Mouse (Mus musculus): ENCODE results near the gene Gm20479. TPM values are rescaled to one million over a fixed set of nuclear protein-coding genes. Genes with fewer than 3 reads are reported as not detected.

Gm20479 gene
- polyA plus RNA-seq, 1 experiment = 0.11 TPM

GRCm38 (mm10) chr7:27345444-27345843 lies 11.8 kb downstream of the Gm20479 start:
- TF ChIP-seq MYOG (IDR thresholded peaks at IDR 0.05; ENCODE audit: control insufficient read depth in 1 of 3, insufficient read depth in 1 of 3, insufficient read length in 2 of 3, low read depth in 2 of 3) = no peak
- TF ChIP-seq MYOD1 (IDR thresholded peaks at IDR 0.05; ENCODE audit: control insufficient read depth in 1 of 3, insufficient read length in 2 of 3, low read depth in 2 of 3) = no peak
- TF ChIP-seq E2F4 (IDR thresholded peaks at IDR 0.05; ENCODE audit: insufficient read depth) = no peak
- TF ChIP-seq USF1 (IDR thresholded peaks at IDR 0.05; ENCODE audit: low read depth) = no peak
- TF ChIP-seq POLR2AphosphoS2 (IDR thresholded peaks at IDR 0.05; ENCODE audit: insufficient read length, low read depth) = no peak
- TF ChIP-seq POLR2A (IDR thresholded peaks at IDR 0.05; ENCODE audit: insufficient read length, low read depth) = no peak
- TF ChIP-seq MAX (IDR thresholded peaks at IDR 0.05; ENCODE audit: low read depth) = no peak
- TF ChIP-seq TCF3 (IDR thresholded peaks at IDR 0.05; ENCODE audit: insufficient read length, low read depth) = no peak
- no peak for TF ChIP-seq TCF12 (IDR thresholded peaks at IDR 0.05; ENCODE audit: insufficient read depth, poor library complexity, severe bottlenecking)
- TF ChIP-seq REST (IDR thresholded peaks at IDR 0.05; ENCODE audit: insufficient read depth, insufficient read length) = no peak
- no peak for TF ChIP-seq CEBPB (IDR thresholded peaks at IDR 0.05; ENCODE audit: insufficient read depth, poor library complexity, severe bottlenecking)
- TF ChIP-seq SRF (IDR thresholded peaks at IDR 0.05; ENCODE audit: control insufficient read depth, insufficient read length, low read depth) = no peak
- no peak overlapping the region for H3K4me2 ChIP-seq (ENCODE audit: low read depth)
- H3K27me3 ChIP-seq (ENCODE audit: control insufficient read depth, insufficient read depth, insufficient read length) = no peaks in the 10 kb centered on the region
- H3K36me3 ChIP-seq (ENCODE audit: control insufficient read depth, insufficient read depth) = peaks cover 5% of the 10 kb centered on the region
- H3K4me3 ChIP-seq = no peak overlapping the region
- no peaks in the 10 kb centered on the region for H3K79me2 ChIP-seq (ENCODE audit: control insufficient read depth, insufficient read depth)
- no peak overlapping the region for H3ac ChIP-seq (ENCODE audit: control insufficient read depth, insufficient read length)

GRCm38 (mm10) chr7:27342595-27342994 lies 14.6 kb downstream of the Gm20479 start:
- Histone ChIP-seq H3K4me2 (ENCODE audit: low read depth) (no peak overlapping the region), H3K79me2 (ENCODE audit: control insufficient read depth, insufficient read depth) (no peaks in the 10 kb centered on the region), H3K27me3 (ENCODE audit: control insufficient read depth, insufficient read depth, insufficient read length) (no peaks in the 10 kb centered on the region), H3K36me3 (ENCODE audit: control insufficient read depth, insufficient read depth) (peaks cover 5% of the 10 kb centered on the region), H3K4me3 (no peak overlapping the region), H3ac (ENCODE audit: control insufficient read depth, insufficient read length) (no peak overlapping the region)
- TF ChIP-seq MYOD1 (IDR thresholded peaks at IDR 0.05; ENCODE audit: control insufficient read depth in 1 of 3, insufficient read length in 2 of 3, low read depth in 2 of 3) (no peak), MYOG (IDR thresholded peaks at IDR 0.05; ENCODE audit: control insufficient read depth in 1 of 3, insufficient read depth in 1 of 3, insufficient read length in 2 of 3, low read depth in 2 of 3) (no peak), E2F4 (IDR thresholded peaks at IDR 0.05; ENCODE audit: insufficient read depth) (no peak), REST (IDR thresholded peaks at IDR 0.05; ENCODE audit: insufficient read depth, insufficient read length) (no peak), TCF12 (IDR thresholded peaks at IDR 0.05; ENCODE audit: insufficient read depth, poor library complexity, severe bottlenecking) (no peak), POLR2A (IDR thresholded peaks at IDR 0.05; ENCODE audit: insufficient read length, low read depth) (no peak)

GRCm38 (mm10) chr7:27339519-27339918 lies 17.7 kb downstream of the Gm20479 start:
- TF ChIP-seq REST (IDR thresholded peaks at IDR 0.05; ENCODE audit: insufficient read depth, insufficient read length) (no peak), MYOD1 (IDR thresholded peaks at IDR 0.05; ENCODE audit: control insufficient read depth in 1 of 3, insufficient read length in 2 of 3, low read depth in 2 of 3) (no peak), POLR2AphosphoS2 (IDR thresholded peaks at IDR 0.05; ENCODE audit: insufficient read length, low read depth) (no peak), CEBPB (IDR thresholded peaks at IDR 0.05; ENCODE audit: insufficient read depth, poor library complexity, severe bottlenecking) (no peak), E2F4 (IDR thresholded peaks at IDR 0.05; ENCODE audit: insufficient read depth) (no peak), MYOG (IDR thresholded peaks at IDR 0.05; ENCODE audit: control insufficient read depth in 1 of 3, insufficient read depth in 1 of 3, insufficient read length in 2 of 3, low read depth in 2 of 3) (no peak), TCF12 (IDR thresholded peaks at IDR 0.05; ENCODE audit: insufficient read depth, poor library complexity, severe bottlenecking) (no peak), USF1 (IDR thresholded peaks at IDR 0.05; ENCODE audit: low read depth) (no peak), TCF3 (IDR thresholded peaks at IDR 0.05; ENCODE audit: insufficient read length, low read depth) (no peak), MAX (IDR thresholded peaks at IDR 0.05; ENCODE audit: low read depth) (no peak), POLR2A (IDR thresholded peaks at IDR 0.05; ENCODE audit: insufficient read length, low read depth) (no peak), SRF (IDR thresholded peaks at IDR 0.05; ENCODE audit: control insufficient read depth, insufficient read length, low read depth) (no peak)
- H3K36me3 ChIP-seq (ENCODE audit: control insufficient read depth, insufficient read depth) = peaks cover 5% of the 10 kb centered on the region
- H3ac ChIP-seq (ENCODE audit: control insufficient read depth, insufficient read length) = no peak overlapping the region
- H3K27me3 ChIP-seq (ENCODE audit: control insufficient read depth, insufficient read depth, insufficient read length) = no peaks in the 10 kb centered on the region
- no peaks in the 10 kb centered on the region for H3K79me2 ChIP-seq (ENCODE audit: control insufficient read depth, insufficient read depth)
- no peak overlapping the region for H3K4me3 ChIP-seq
- H3K4me2 ChIP-seq (ENCODE audit: low read depth) = no peak overlapping the region

- no peaks in the 10 kb centered on the region for H3K27me3 ChIP-seq (ENCODE audit: control insufficient read depth, insufficient read depth, insufficient read length)
- H3K4me3 ChIP-seq = no peak overlapping the region
- H3K36me3 ChIP-seq (ENCODE audit: control insufficient read depth, insufficient read depth) = peaks cover 5% of the 10 kb centered on the region
- H3K4me2 ChIP-seq (ENCODE audit: low read depth) = no peak overlapping the region
- TF ChIP-seq USF1 (IDR thresholded peaks at IDR 0.05; ENCODE audit: low read depth) = no peak
- TF ChIP-seq MYOD1 (IDR thresholded peaks at IDR 0.05; ENCODE audit: control insufficient read depth in 1 of 3, insufficient read length in 2 of 3, low read depth in 2 of 3) = no peak
- TF ChIP-seq POLR2AphosphoS2 (IDR thresholded peaks at IDR 0.05; ENCODE audit: insufficient read length, low read depth) = no peak
- TF ChIP-seq SRF (IDR thresholded peaks at IDR 0.05; ENCODE audit: control insufficient read depth, insufficient read length, low read depth) = no peak
- no peak overlapping the region for H3ac ChIP-seq (ENCODE audit: control insufficient read depth, insufficient read length)
- no peaks in the 10 kb centered on the region for H3K79me2 ChIP-seq (ENCODE audit: control insufficient read depth, insufficient read depth)
These were observed 18.1 kb downstream of the Gm20479 start for GRCm38 (mm10) chr7:27339114-27339513.

GRCm38 (mm10) chr7:27337175-27337853 lies 19.9 kb downstream of the Gm20479 start, which contains the start of gene Ltbp4:
Gene Ltbp4 (minus strand): TSS chr7:27337692.
- H3K27me3 ChIP-seq (ENCODE audit: control insufficient read depth, insufficient read depth, insufficient read length) = no peaks in the 10 kb centered on the region
- peak within 1 kb of the TSS; percentile 25 for H3K4me3 ChIP-seq
- TF ChIP-seq MYOD1 (IDR thresholded peaks at IDR 0.05; ENCODE audit: control insufficient read depth in 1 of 3, insufficient read length in 2 of 3, low read depth in 2 of 3) = no peak
- no peak for TF ChIP-seq MAX (IDR thresholded peaks at IDR 0.05; ENCODE audit: low read depth)
- TF ChIP-seq POLR2A (IDR thresholded peaks at IDR 0.05; ENCODE audit: insufficient read length, low read depth) = no peak
- TF ChIP-seq TCF12 (IDR thresholded peaks at IDR 0.05; ENCODE audit: insufficient read depth, poor library complexity, severe bottlenecking) = no peak
- no peak for TF ChIP-seq POLR2AphosphoS2 (IDR thresholded peaks at IDR 0.05; ENCODE audit: insufficient read length, low read depth)
- TF ChIP-seq SRF (IDR thresholded peaks at IDR 0.05; ENCODE audit: control insufficient read depth, insufficient read length, low read depth) = no peak
- no peak for TF ChIP-seq USF1 (IDR thresholded peaks at IDR 0.05; ENCODE audit: low read depth)
- no peak for TF ChIP-seq TCF3 (IDR thresholded peaks at IDR 0.05; ENCODE audit: insufficient read length, low read depth)
- no peak for TF ChIP-seq REST (IDR thresholded peaks at IDR 0.05; ENCODE audit: insufficient read depth, insufficient read length)
- no peak for TF ChIP-seq E2F4 (IDR thresholded peaks at IDR 0.05; ENCODE audit: insufficient read depth)
- TF ChIP-seq CEBPB (IDR thresholded peaks at IDR 0.05; ENCODE audit: insufficient read depth, poor library complexity, severe bottlenecking) = no peak
- no peak for TF ChIP-seq MYOG (IDR thresholded peaks at IDR 0.05; ENCODE audit: control insufficient read depth in 1 of 3, insufficient read depth in 1 of 3, insufficient read length in 2 of 3, low read depth in 2 of 3)
- no peak within 1 kb of the TSS for H3ac ChIP-seq (ENCODE audit: control insufficient read depth, insufficient read length)
- H3K36me3 ChIP-seq (ENCODE audit: control insufficient read depth, insufficient read depth) = peaks cover 5% of the 10 kb centered on the region
- H3K4me2 ChIP-seq (ENCODE audit: low read depth) = peak within 1 kb of the TSS; percentile 93
- H3K79me2 ChIP-seq (ENCODE audit: control insufficient read depth, insufficient read depth) = no peaks in the 10 kb centered on the region

Measured in myocyte (in vitro differentiated cells).